Mouse (Mus musculus) left cerebral cortex, adult 8-10 months (tissue): Measurements from ENCODE around the gene Mgst3. TPM values are rescaled to one million over a fixed set of nuclear protein-coding genes. Genes with fewer than 3 reads are reported as not detected.
A peak's percentile ranks its signal among the peaks of the same experiment; 100 is the strongest.

ENCODE experiments used
- DNase-seq, 2 experiments: peaks; one replicate each; pipeline ENCODE4 v3.0.0; 2022; ENCODE audit warnings: low spot score in 2 of 2
- total RNA-seq, 4 experiments: library from RNA; stranded (reverse); gene quantifications; 2 replicates each; pipeline ENCODE4 v1.2.4; 2022

Gene Mgst3
- total RNA-seq, 4 experiments from 2014 or later, result 93.7 to 109 (median 95.2) TPM

DNA sequence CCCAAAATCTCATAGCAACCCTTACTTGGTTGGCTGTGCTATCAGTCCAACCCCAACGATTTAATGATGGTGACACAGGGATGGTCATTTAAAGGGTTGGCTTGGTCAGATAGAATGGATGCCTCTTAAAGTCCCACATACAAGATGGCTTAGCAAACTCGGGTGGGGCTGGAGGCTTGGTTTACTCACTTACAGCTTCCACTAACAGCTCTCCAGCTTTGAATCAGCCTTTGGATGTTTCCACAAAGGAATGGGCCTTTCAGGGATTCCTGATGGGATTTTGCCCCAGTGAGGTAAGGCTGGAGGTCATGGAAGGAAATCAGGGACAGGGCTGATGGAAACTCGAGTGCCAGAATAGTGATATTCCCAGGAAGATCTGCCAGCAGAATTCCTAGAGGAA is 5.8 kb downstream of the Mgst3 start:
- no peak for DNase-seq

DNA sequence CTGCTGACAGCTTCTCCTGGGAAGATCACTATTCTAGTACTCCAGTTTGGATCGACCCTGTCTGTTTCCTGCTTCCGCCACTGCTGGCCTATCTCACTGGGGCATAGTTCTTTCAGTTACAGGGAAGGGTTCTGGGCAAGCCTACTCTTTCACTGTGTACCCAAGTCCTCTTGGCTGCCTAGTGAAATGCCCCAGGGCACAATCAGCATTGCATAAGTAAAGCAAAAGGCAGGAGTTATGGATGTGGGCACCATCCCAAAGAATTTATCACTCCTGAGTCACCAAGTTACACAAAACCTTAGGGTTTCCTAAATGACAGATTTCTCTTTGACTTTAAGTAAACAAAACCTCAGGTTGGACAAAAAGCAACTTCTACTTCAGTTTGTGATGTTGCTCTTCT is 6.3 kb downstream of the Mgst3 start:
- no peak for DNase-seq

- DNase-seq, result no peak
Measured at GRCm38 (mm10) chr1:167386466-167386865, 7.2 kb downstream of the Mgst3 start.

DNA sequence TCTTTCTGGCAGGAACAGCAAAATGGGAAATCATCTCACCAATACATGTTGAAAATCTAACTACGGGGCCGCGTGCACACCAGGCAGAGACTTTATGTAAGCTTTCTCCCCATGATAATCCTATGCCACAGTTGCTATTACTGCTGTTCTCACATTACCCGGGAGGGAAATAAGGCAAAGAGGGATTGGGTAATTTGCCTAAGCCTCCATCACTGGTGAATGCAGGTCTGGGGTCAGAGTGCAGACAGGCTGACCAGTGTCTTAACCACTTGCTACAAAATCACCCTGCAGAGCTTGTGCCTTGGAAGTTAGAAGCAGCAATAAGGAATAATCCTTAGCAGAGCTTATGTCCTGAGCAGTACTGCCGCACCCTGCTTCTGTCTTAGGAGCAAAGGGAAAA is 8.0 kb downstream of the Mgst3 start:
- no peak for DNase-seq

DNA sequence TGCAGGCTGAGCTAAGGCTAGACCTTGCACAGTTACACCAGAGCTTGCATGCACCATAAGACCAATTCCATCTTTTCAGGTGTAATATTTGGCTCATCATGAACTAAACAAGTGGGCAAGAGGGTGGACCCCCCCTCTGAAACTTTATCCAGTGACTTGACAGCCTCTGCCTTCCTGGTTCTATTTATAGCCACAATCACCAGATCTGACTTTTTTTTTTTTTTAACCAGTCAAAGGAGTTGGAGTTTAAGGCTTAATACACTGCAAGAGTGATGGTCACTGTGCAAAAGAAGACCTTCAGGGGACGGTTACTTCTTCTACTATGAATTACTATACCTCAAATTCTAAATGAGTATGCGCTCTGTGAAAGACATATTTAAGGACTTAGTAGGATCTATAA is 8.4 kb downstream of the Mgst3 start:
- DNase-seq, result no peak

GRCm38 (mm10) chr1:167384156-167384555 is 9.5 kb downstream of the Mgst3 start:
- DNase-seq, result no peak

- no peak for DNase-seq
Measured at GRCm38 (mm10) chr1:167383178-167383577, 10.5 kb downstream of the Mgst3 start.

GRCm38 (mm10) chr1:167382763-167383162 is 10.9 kb downstream of the Mgst3 start:
- no peak for DNase-seq

DNA sequence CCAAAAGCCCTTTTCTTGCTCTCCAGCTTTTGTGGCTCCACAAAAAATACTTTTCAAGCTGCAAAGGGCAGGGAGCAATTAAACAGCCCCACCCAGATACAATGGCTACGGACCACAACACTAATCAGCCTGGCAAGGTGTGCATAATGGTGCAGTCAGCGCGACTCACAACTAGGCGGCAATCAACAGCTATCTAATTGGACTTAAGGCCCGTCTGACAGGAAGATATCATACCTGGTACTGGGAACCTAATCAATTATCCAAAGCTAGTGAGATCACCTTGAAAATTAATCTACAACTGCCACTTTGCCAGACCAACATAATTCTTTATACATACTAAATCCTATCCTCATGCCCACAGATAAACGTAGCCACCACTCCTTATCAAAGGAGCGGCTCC is 11.3 kb downstream of the Mgst3 start:
- no peak for DNase-seq

- DNase-seq, result no peak
Measured at GRCm38 (mm10) chr1:167381050-167382015, 12.3 kb downstream of the Mgst3 start.

DNA sequence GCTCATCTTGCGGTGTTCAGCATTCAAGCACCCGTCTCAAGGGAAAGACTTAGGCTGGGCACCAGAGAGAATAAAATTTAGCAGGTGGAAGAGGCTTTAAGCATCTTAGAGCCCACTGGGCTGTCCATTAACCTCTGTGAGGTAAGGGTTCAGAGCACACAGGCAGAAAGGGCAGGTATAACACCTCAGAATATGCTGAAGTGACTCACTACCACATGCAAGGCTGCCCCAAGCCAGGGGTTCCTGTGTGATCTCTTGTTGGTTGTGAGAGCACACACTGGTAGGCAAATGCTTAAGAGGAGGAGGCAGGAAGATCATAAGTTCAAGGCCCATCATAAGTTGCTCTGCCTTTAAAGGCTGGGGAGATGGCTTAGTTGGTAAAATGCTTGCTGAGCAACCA is 13.4 kb downstream of the Mgst3 start:
- no peak for DNase-seq

- DNase-seq, result no peak
Measured at GRCm38 (mm10) chr1:167379751-167380150, 13.9 kb downstream of the Mgst3 start.

GRCm38 (mm10) chr1:167378019-167378418 is 15.6 kb downstream of the Mgst3 start:
- DNase-seq, result no peak

DNA sequence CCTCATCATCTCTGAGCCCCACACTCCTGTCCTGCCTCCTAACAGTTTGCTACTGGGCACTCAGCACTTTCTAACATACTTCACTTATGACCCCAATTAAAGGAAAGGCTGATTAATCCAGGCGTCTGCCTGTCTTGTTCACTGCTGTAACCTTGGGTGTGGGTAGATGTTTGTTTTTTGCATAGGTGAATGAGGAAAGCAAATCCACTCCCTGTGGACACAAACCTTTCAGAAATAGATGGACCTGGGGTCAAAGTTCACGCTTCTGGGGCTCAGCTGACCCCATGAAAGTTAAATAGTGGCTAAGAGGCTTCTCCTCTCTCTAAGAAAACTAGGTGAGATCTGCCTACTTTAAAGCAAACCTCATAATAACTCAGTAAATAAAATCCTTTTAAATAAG is 18.7 kb downstream of the Mgst3 start:
- DNase-seq, result no peak

GRCm38 (mm10) chr1:167374003-167374784 is 19.4 kb downstream of the Mgst3 start:
- no peak for DNase-seq

- no peak for DNase-seq
Measured at GRCm38 (mm10) chr1:167372739-167373138, 20.9 kb downstream of the Mgst3 start.

DNA sequence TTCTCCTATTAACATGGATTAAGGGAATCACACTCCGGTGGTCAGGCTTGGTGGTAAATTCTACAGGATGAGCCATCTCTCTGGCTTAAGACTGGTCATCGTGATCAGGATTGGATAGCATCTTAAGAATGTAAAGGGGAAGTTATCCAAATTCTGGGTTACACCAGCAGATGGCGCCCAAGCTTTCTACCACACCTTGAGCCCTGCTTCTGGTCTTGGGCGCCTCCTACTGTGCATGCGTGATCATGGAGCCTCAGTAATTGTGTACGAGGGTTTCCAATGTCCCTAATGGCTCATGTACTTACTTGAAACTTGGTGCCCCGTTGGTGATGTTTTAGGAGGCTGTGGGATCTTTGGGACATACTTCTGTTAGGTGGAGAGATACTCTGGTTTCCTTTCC is 23.7 kb downstream of the Mgst3 start:
- DNase-seq, result peak; percentile 72 to 77

DNA sequence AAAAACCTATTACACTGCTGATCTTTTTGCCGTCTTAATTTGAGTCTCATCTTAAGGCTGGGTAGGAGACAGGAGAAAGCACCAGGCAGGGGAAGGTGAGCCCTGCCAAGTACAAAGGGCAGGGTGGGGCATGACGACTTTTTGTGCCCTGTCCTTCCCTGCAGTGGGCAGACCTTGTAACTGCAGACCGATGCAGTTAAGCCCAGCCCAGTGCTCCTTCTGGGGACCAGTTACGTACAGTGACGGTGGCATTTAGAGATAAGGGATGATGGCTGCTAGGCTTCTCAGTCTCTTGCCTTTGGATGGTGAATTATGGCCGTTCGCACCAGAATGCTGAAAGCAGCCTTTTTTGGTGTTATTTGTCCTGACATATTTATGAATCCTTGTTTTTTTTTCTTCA is 25.1 kb downstream of the Mgst3 start:
- no peak for DNase-seq

DNA sequence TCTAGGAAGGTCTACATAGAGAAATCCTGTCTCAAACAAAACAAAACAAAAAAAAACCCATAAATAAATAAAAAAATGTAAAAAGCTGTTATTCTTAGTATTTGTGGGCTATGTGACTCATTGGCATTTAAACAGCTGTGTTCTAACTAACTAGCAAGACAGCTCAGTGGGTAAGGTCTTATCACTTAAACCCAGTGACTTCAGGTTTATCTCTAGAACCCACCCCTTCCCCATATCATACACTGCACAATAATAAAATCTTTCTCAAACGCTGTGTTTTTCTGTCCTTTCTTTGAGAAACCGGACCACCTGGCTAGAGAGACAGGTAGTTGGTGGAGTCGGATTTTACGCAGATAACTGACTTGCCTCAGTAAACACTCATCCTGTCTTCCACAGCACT is 25.6 kb downstream of the Mgst3 start:
- no peak for DNase-seq

- no peak for DNase-seq
Measured at GRCm38 (mm10) chr1:167366621-167367020, 27.0 kb downstream of the Mgst3 start.

DNA sequence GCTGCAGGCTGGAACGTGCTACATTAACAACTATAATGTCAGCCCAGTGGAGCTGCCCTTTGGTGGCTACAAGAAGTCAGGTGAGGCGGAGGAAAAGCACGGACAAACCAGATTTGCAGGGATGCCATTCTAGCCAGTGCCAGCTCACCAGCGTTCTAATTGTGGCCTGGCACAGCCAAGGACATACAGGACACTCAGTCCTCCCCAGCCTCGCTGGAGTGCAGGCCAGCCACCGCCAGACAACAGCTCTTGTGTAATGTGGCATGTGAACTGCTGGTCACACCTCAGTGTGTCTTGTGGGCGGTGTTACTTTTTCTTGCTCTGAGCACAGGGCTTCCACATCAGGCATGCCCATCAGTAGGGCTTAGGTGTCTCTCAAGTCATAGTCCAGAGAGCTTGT is 27.8 kb downstream of the Mgst3 start:
- DNase-seq, result no peak

GRCm38 (mm10) chr1:167363322-167363721 is 30.3 kb downstream of the Mgst3 start:
- no peak for DNase-seq
